Comparison of ENCODE assay signal across 22 mouse cellular contexts in the genomic region with DNA sequence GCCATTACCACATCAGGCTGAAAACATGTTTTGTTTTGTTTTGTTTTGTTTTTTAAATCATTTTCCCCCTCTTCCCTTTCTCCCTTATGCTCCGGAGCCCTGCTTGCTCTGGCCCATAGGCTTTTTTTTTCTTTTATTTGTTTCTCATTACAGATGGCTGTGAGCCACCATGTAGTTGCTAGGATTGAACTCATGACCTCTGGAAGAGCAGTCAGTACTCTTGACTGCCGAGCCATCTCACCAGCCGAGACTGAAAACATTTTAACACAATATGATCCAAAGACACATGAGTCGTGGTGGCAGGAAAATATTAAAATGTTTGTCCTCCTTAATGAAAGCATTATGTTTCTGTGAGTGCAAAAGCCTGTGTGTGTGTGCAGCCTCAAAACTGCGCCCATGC.
DNase-seq lines count a peak whose midpoint lies in the region; ATAC-seq and TF ChIP-seq lines count a peak whose summit lies in the region.
"Had no signal": no experiment of that assay in that cellular context is flagged by ENCODE, and none has a peak within 500 bp of the region (broad histone marks: within the 10 kb centered on the region; RNA-seq: fewer than 3 reads in every experiment).

No protein-coding gene starts in this region.

- no peak for TF ChIP-seq CTCF in E14TG2a.4 (conservative IDR thresholded peaks at IDR 0.05; ENCODE audit: low read length)
- no peak for TF ChIP-seq CTCF in midbrain, postnatal 0 days (IDR thresholded peaks at IDR 0.05)

- no peak overlapping the region for H3K4me3 ChIP-seq in embryonic facial prominence, embryonic 13.5 days
- no peak overlapping the region for H3K4me3 ChIP-seq in embryonic facial prominence, embryonic 10.5 days
- H3K4me3 ChIP-seq in E14TG2a.4 (replicated peaks; ENCODE audit: low read length), result peak overlapping the region; percentile 13; the same call in 1 of the 2 replicates
- H3K4me3 ChIP-seq in midbrain, postnatal 0 days (ENCODE audit: low read depth, low read length), result no peak overlapping the region
- H3K4me3 ChIP-seq: erythroblast, embryonic 14.5 days; forebrain, embryonic 12.5 days; forebrain, embryonic 15.5 days; heart, embryonic 13.5 days; hindbrain, embryonic 12.5 days; hindbrain, embryonic 15.5 days had no signal

- ATAC-seq in embryonic facial prominence, embryonic 13.5 days (ENCODE audit: insufficient number of reproducible peaks, insufficient read depth, low FRiP score, low TSS enrichment, low read depth), result no peak
- ATAC-seq in midbrain, postnatal 0 days (ENCODE audit: low FRiP score), result no peak
- ATAC-seq: forebrain, embryonic 15.5 days; intestine, postnatal 0 days had no signal

- DNase-seq in embryonic facial prominence, embryonic 10.5 days (ENCODE audit: low spot score), result no peak
- DNase-seq in adipocyte (ENCODE audit: low spot score), result peak; percentile 81
- no peak for DNase-seq in midbrain, postnatal 0 days (ENCODE audit: low spot score)
- DNase-seq in thymus, postnatal 4 days, result no peak
- DNase-seq: adrenal gland, adult 2 months; adrenal gland, postnatal 14 days; cerebellum, adult 11 months; cerebellum, adult 2 months; gastrocnemius, postnatal 25 days; heart, adult 18-20 months; heart, postnatal 14 days had no signal

- no peaks in the 10 kb centered on the region for H3K9me3 ChIP-seq in embryonic facial prominence, embryonic 13.5 days
- no peaks in the 10 kb centered on the region for H3K9me3 ChIP-seq in embryonic facial prominence, embryonic 10.5 days
- H3K9me3 ChIP-seq in E14TG2a.4 (ENCODE audit: low read length), result no peaks in the 10 kb centered on the region
- H3K9me3 ChIP-seq in midbrain, postnatal 0 days (ENCODE audit: low read length), result no peaks in the 10 kb centered on the region
- H3K9me3 ChIP-seq: forebrain, embryonic 12.5 days; forebrain, embryonic 15.5 days; heart, embryonic 10.5 days; heart, embryonic 13.5 days; hindbrain, embryonic 12.5 days; hindbrain, embryonic 15.5 days had no signal

- H3K4me1 ChIP-seq in embryonic facial prominence, embryonic 13.5 days, result peaks cover 19% of the 10 kb centered on the region
- peaks cover 12% of the 10 kb centered on the region for H3K4me1 ChIP-seq in embryonic facial prominence, embryonic 10.5 days
- peaks cover 27% of the 10 kb centered on the region for H3K4me1 ChIP-seq in E14TG2a.4 (replicated peaks; ENCODE audit: low read depth, low read length)
- no peaks in the 10 kb centered on the region for H3K4me1 ChIP-seq in midbrain, postnatal 0 days (ENCODE audit: insufficient read depth, low read length)
- H3K4me1 ChIP-seq: forebrain, embryonic 15.5 days had no signal

- H3K27me3 ChIP-seq in embryonic facial prominence, embryonic 13.5 days, result no peaks in the 10 kb centered on the region
- H3K27me3 ChIP-seq in embryonic facial prominence, embryonic 10.5 days (replicated peaks; ENCODE audit: low read depth, poor library complexity, severe bottlenecking), result no peaks in the 10 kb centered on the region
- no peaks in the 10 kb centered on the region for H3K27me3 ChIP-seq in E14TG2a.4 (ENCODE audit: insufficient read depth, low read length)
- H3K27me3 ChIP-seq in midbrain, postnatal 0 days (ENCODE audit: insufficient read depth, low read length), result no peaks in the 10 kb centered on the region
- H3K27me3 ChIP-seq: forebrain, embryonic 12.5 days; forebrain, embryonic 15.5 days; heart, embryonic 13.5 days; hindbrain, embryonic 12.5 days; hindbrain, embryonic 15.5 days; Patski had no signal

- no peak overlapping the region for H3K9ac ChIP-seq in embryonic facial prominence, embryonic 13.5 days
- no peak overlapping the region for H3K9ac ChIP-seq in midbrain, postnatal 0 days (replicated peaks; ENCODE audit: low read length, poor library complexity, severe bottlenecking)
- H3K9ac ChIP-seq: forebrain, embryonic 12.5 days; forebrain, embryonic 15.5 days; heart, embryonic 13.5 days; hindbrain, embryonic 12.5 days; hindbrain, embryonic 15.5 days had no signal

- peak overlapping the region; percentile 48 for H3K4me2 ChIP-seq in embryonic facial prominence, embryonic 13.5 days
- H3K4me2 ChIP-seq in midbrain, postnatal 0 days (ENCODE audit: low read depth, low read length, poor library complexity, severe bottlenecking), result no peak overlapping the region
- H3K4me2 ChIP-seq: forebrain, embryonic 15.5 days had no signal

- no peak overlapping the region for H3K27ac ChIP-seq in embryonic facial prominence, embryonic 13.5 days
- no peak overlapping the region for H3K27ac ChIP-seq in embryonic facial prominence, embryonic 10.5 days (replicated peaks)
- no peak overlapping the region for H3K27ac ChIP-seq in midbrain, postnatal 0 days (ENCODE audit: low read depth, low read length)
- H3K27ac ChIP-seq: forebrain, embryonic 12.5 days; forebrain, embryonic 15.5 days; heart, embryonic 10.5 days; heart, embryonic 13.5 days; hindbrain, embryonic 12.5 days; hindbrain, embryonic 15.5 days had no signal

- no peaks in the 10 kb centered on the region for H3K36me3 ChIP-seq in embryonic facial prominence, embryonic 13.5 days
- no peaks in the 10 kb centered on the region for H3K36me3 ChIP-seq in embryonic facial prominence, embryonic 10.5 days (replicated peaks)
- no peaks in the 10 kb centered on the region for H3K36me3 ChIP-seq in E14TG2a.4 (ENCODE audit: insufficient read depth, low read length)
- H3K36me3 ChIP-seq in midbrain, postnatal 0 days (ENCODE audit: insufficient read depth, low read length), result no peaks in the 10 kb centered on the region
- H3K36me3 ChIP-seq: forebrain, embryonic 12.5 days; forebrain, embryonic 15.5 days; heart, embryonic 10.5 days; heart, embryonic 13.5 days; hindbrain, embryonic 12.5 days; hindbrain, embryonic 15.5 days had no signal

- 29% methylated on average over 5 of the region's 5 CpGs for WGBS in embryonic facial prominence, embryonic 13.5 days
- WGBS in embryonic facial prominence, embryonic 10.5 days, result 70% methylated on average over 5 of the region's 5 CpGs
- WGBS in midbrain, postnatal 0 days, result 69% methylated on average over 5 of the region's 5 CpGs
